Mouse (Mus musculus) G1E (cell line): ENCODE results near the gene Rce1. TPM values are rescaled to one million over a fixed set of nuclear protein-coding genes. Genes with fewer than 3 reads are reported as not detected.

Experiments used
- ATAC-seq: 2 replicates; pipeline ENCODE4 v1.8.0; 2016; ENCODE audit warnings: mild to moderate bottlenecking; ENCODE audit not compliant: insufficient number of reproducible peaks, poor library complexity, low FRiP score, severe bottlenecking; ENCODE audit errors: extremely low read depth
- DNase-seq: peaks from one replicate; pipeline ENCODE4 v3.0.0; 2012; ENCODE audit warnings: low spot score
- H3K27me3 ChIP-seq: 2 replicates; pipeline ENCODE4 v1.6.1; 2012; ENCODE audit warnings: mild to moderate bottlenecking, low read length, inconsistent platforms; ENCODE audit not compliant: insufficient read depth
- H3K36me3 ChIP-seq: replicated peaks from 2 replicates; pipeline ENCODE3; 2012; ENCODE audit warnings: mild to moderate bottlenecking, inconsistent platforms
- H3K4me1 ChIP-seq: 2 replicates; pipeline ENCODE4 v1.6.1; 2012; ENCODE audit warnings: low read depth, low read length, inconsistent platforms, mixed read lengths; ENCODE audit not compliant: insufficient read depth
- H3K4me3 ChIP-seq: 2 replicates; pipeline ENCODE4 v1.5.1; 2012; ENCODE audit warnings: low read depth, mild to moderate bottlenecking, inconsistent platforms, low read length, moderate library complexity, mixed read lengths
- H3K9me3 ChIP-seq: replicated peaks from 2 replicates; pipeline ENCODE4 v1.6.1; 2012; ENCODE audit warnings: inconsistent platforms
- CTCF ChIP-seq: IDR thresholded peaks from 2 replicates; pipeline ENCODE4 v1.5.1; 2012; ENCODE audit warnings: low read depth, low read length, inconsistent platforms, mixed read lengths
- GATA1 ChIP-seq: IDR thresholded peaks from 2 replicates; pipeline ENCODE4 v1.6.1; 2012; ENCODE audit warnings: borderline replicate concordance, low read length, inconsistent platforms, mixed read lengths
- GATA2 ChIP-seq: IDR thresholded peaks from 2 replicates; pipeline ENCODE4 v1.6.1; 2012; ENCODE audit warnings: low read depth, low read length, inconsistent platforms, borderline replicate concordance
- POLR2AphosphoS5 ChIP-seq: IDR thresholded peaks from 2 replicates; pipeline ENCODE4 v1.6.1; 2012; ENCODE audit warnings: low read depth, low read length, inconsistent platforms; ENCODE audit not compliant: insufficient replicate concordance
- TAL1 ChIP-seq: conservative IDR thresholded peaks from 2 replicates; pipeline ENCODE4 v1.6.1; 2012; ENCODE audit warnings: low read depth, low read length, inconsistent platforms, mixed read lengths
- polyA plus RNA-seq: library from polyadenylated mRNA; stranded (reverse); fragments of >175 nt; gene quantifications from 2 replicates; pipeline ENCODE4 v1.2.3, GENCODE M21; 2012
- total RNA-seq, 2 experiments: library from RNA; stranded (forward) in 1 of 2; stranded (reverse) in 1 of 2; fragments of 200-1000 nt in 1 of 2; fragments of >200 nt in 1 of 2; fragmentation: Nextera tagmentation in 1 of 2; gene quantifications; 2 replicates each; pipeline ENCODE4 v1.2.3; 2014 to 2017

Gene Rce1
- total and polyA plus RNA-seq, 3 experiments, result 16.0 to 33.9 (median 21.9) TPM

- no peaks in the 10 kb centered on the region for H3K9me3 ChIP-seq
- H3K4me1 ChIP-seq, result no peaks in the 10 kb centered on the region
- no peak overlapping the region for H3K4me3 ChIP-seq
- H3K27me3 ChIP-seq, result peaks cover 19% of the 10 kb centered on the region
- TF ChIP-seq GATA1 (no peak), GATA2 (no peak), TAL1 (no peak), CTCF (no peak), POLR2AphosphoS5 (no peak)
- ATAC-seq (no peak), DNase-seq (no peak)
- H3K36me3 ChIP-seq, result no peaks in the 10 kb centered on the region
These were observed 46.1 kb downstream of the Rce1 start for GRCm38 (mm10) chr19:4579296-4579695.

- DNase-seq (no peak), ATAC-seq (no peak)
- no peaks in the 10 kb centered on the region for H3K9me3 ChIP-seq
- no peaks in the 10 kb centered on the region for H3K36me3 ChIP-seq
- peaks cover 16% of the 10 kb centered on the region for H3K27me3 ChIP-seq
- no peak overlapping the region for H3K4me3 ChIP-seq
- H3K4me1 ChIP-seq, result no peaks in the 10 kb centered on the region
- no peak for TF ChIP-seq POLR2AphosphoS5
These were observed 46.6 kb downstream of the Rce1 start for GRCm38 (mm10) chr19:4578799-4579198.

DNA sequence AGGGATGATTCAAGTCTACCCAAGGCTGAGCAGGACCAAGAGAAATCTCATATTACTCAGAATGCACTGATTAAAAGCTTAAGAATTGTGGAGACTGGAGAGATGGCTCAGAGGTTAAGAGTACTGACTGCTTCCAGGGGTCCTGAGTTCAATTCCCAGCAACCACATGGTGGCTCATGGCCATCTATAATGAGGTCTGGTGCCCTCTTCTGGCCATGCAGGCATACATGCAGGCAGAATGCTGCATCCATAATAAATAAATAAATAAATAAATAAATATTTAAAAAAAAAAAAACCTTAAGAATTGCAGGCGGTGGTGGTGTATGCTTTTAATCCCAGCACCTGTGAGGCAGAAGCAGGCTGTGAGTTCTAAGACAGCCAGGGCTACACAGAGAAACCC is 52.2 kb downstream of the Rce1 start:
- H3K9me3 ChIP-seq, result no peaks in the 10 kb centered on the region
- TF ChIP-seq GATA2 (no peak), GATA1 (no peak), POLR2AphosphoS5 (no peak), CTCF (no peak), TAL1 (no peak)
- no peak for DNase-seq
- H3K36me3 ChIP-seq, result no peaks in the 10 kb centered on the region
- ATAC-seq, result no peak
- H3K4me1 ChIP-seq, result no peaks in the 10 kb centered on the region; the same call in 1 of the 2 replicates
- peaks cover 14% of the 10 kb centered on the region for H3K27me3 ChIP-seq
- no peak overlapping the region for H3K4me3 ChIP-seq

Other genes with a start within 250 kb of the Rce1 start
- gene Kdm2a, start 227.4 kb downstream of the Rce1 start, total RNA-seq (2014; fragmentation: Nextera tagmentation), result 98.7 and 106 TPM in 2 replicates
- 70.2 and 73.9 TPM in 2 replicates for gene Kdm2a, start 227.4 kb downstream of the Rce1 start, total RNA-seq (2017)
- 46.1 and 48.4 TPM in 2 replicates for gene Kdm2a, start 227.4 kb downstream of the Rce1 start, polyA plus RNA-seq
- gene Rhod, start 186.2 kb downstream of the Rce1 start, total RNA-seq (2014; fragmentation: Nextera tagmentation), result 2.0 and 2.6 TPM in 2 replicates
- gene Rhod, start 186.2 kb downstream of the Rce1 start, total RNA-seq (2017), result 6.0 and 7.8 TPM in 2 replicates
- gene Rhod, start 186.2 kb downstream of the Rce1 start, polyA plus RNA-seq, result 1.1 and 1.6 TPM in 2 replicates
- gene Syt12, start 148.2 kb downstream of the Rce1 start, total RNA-seq (2014; fragmentation: Nextera tagmentation), result not detected in 2 replicates
- 0.11 and 0.23 TPM in 2 replicates for gene Syt12, start 148.2 kb downstream of the Rce1 start, total RNA-seq (2017)
- gene Syt12, start 148.2 kb downstream of the Rce1 start, polyA plus RNA-seq, result not detected in 2 replicates
- not detected in 2 replicates for gene 2010003K11Rik, start 127.1 kb downstream of the Rce1 start, total RNA-seq (2014; fragmentation: Nextera tagmentation)
- gene 2010003K11Rik, start 127.1 kb downstream of the Rce1 start, total RNA-seq (2017), result 0.11 TPM in 1 of 2 replicates, not detected in the other
- not detected in 2 replicates for gene 2010003K11Rik, start 127.1 kb downstream of the Rce1 start, polyA plus RNA-seq
- gene Pcx, start 115.2 kb downstream of the Rce1 start, total RNA-seq (2014; fragmentation: Nextera tagmentation), result 2.4 and 26.3 TPM in 2 replicates
- gene Pcx, start 115.2 kb downstream of the Rce1 start, total RNA-seq (2017), result 2.2 and 2.5 TPM in 2 replicates
- gene Pcx, start 115.2 kb downstream of the Rce1 start, polyA plus RNA-seq, result 11.7 and 12.9 TPM in 2 replicates
- not detected in 2 replicates for gene Lrfn4, start 10.0 kb downstream of the Rce1 start, total RNA-seq (2014; fragmentation: Nextera tagmentation)
- gene Lrfn4, start 10.0 kb downstream of the Rce1 start, total RNA-seq (2017), result 0.35 and 0.49 TPM in 2 replicates
- 0.54 and 0.66 TPM in 2 replicates for gene Lrfn4, start 10.0 kb downstream of the Rce1 start, polyA plus RNA-seq
- not detected in 2 replicates for gene Gm960, start 73.0 kb upstream of the Rce1 start, total RNA-seq (2014; fragmentation: Nextera tagmentation)
- gene Gm960, start 73.0 kb upstream of the Rce1 start, total RNA-seq (2017), result 0.46 and 0.93 TPM in 2 replicates
- 0.37 TPM in 1 of 2 replicates, not detected in the other for gene Gm960, start 73.0 kb upstream of the Rce1 start, polyA plus RNA-seq
- 0.30 and 2.9 TPM in 2 replicates for gene Sptbn2, start 85.5 kb upstream of the Rce1 start, total RNA-seq (2014; fragmentation: Nextera tagmentation)
- gene Sptbn2, start 85.5 kb upstream of the Rce1 start, total RNA-seq (2017), result 0.12 and 0.16 TPM in 2 replicates
- gene Sptbn2, start 85.5 kb upstream of the Rce1 start, polyA plus RNA-seq, result 0.17 and 0.21 TPM in 2 replicates
- 8.3 and 9.8 TPM in 2 replicates for gene Rbm4b, start 130.9 kb upstream of the Rce1 start, total RNA-seq (2014; fragmentation: Nextera tagmentation)
- gene Rbm4b, start 130.9 kb upstream of the Rce1 start, total RNA-seq (2017), result 16.1 and 20.7 TPM in 2 replicates
- gene Rbm4b, start 130.9 kb upstream of the Rce1 start, polyA plus RNA-seq, result 5.1 and 5.3 TPM in 2 replicates
- 50.8 and 72.4 TPM in 2 replicates for gene Rbm4, start 168.3 kb upstream of the Rce1 start, total RNA-seq (2014; fragmentation: Nextera tagmentation)
- 80.4 and 99.5 TPM in 2 replicates for gene Rbm4, start 168.3 kb upstream of the Rce1 start, total RNA-seq (2017)
- gene Rbm4, start 168.3 kb upstream of the Rce1 start, polyA plus RNA-seq, result 3.6 and 19.9 TPM in 2 replicates
- 10.6 and 11.2 TPM in 2 replicates for gene Gm21992, start 186.0 kb upstream of the Rce1 start, total RNA-seq (2014; fragmentation: Nextera tagmentation)
- gene Gm21992, start 186.0 kb upstream of the Rce1 start, total RNA-seq (2017), result 32.1 and 40.1 TPM in 2 replicates
- 1.7 and 9.0 TPM in 2 replicates for gene Gm21992, start 186.0 kb upstream of the Rce1 start, polyA plus RNA-seq
- gene Rbm14, start 186.0 kb upstream of the Rce1 start, total RNA-seq (2014; fragmentation: Nextera tagmentation), result 70.3 and 82.1 TPM in 2 replicates
- 28.2 and 29.5 TPM in 2 replicates for gene Rbm14, start 186.0 kb upstream of the Rce1 start, total RNA-seq (2017)
- gene Rbm14, start 186.0 kb upstream of the Rce1 start, polyA plus RNA-seq, result 38.6 and 55.3 TPM in 2 replicates
- 17.3 and 20.6 TPM in 2 replicates for gene Ccs, start 213.7 kb upstream of the Rce1 start, total RNA-seq (2014; fragmentation: Nextera tagmentation)
- gene Ccs, start 213.7 kb upstream of the Rce1 start, total RNA-seq (2017), result 30.1 and 31.2 TPM in 2 replicates
- gene Ccs, start 213.7 kb upstream of the Rce1 start, polyA plus RNA-seq, result 61.4 and 69.4 TPM in 2 replicates
- gene Ccdc87, start 213.7 kb upstream of the Rce1 start, total RNA-seq (2014; fragmentation: Nextera tagmentation), result not detected in 2 replicates
- gene Ccdc87, start 213.7 kb upstream of the Rce1 start, total RNA-seq (2017), result 0.05 and 0.06 TPM in 2 replicates
- gene Ccdc87, start 213.7 kb upstream of the Rce1 start, polyA plus RNA-seq, result 0.03 TPM in 1 of 2 replicates, not detected in the other
- not detected in 2 replicates for gene Ctsf, start 229.5 kb upstream of the Rce1 start, total RNA-seq (2014; fragmentation: Nextera tagmentation)
- gene Ctsf, start 229.5 kb upstream of the Rce1 start, total RNA-seq (2017), result 0.38 and 0.41 TPM in 2 replicates
- gene Ctsf, start 229.5 kb upstream of the Rce1 start, polyA plus RNA-seq, result 0.05 TPM in 1 of 2 replicates, not detected in the other